Mouse (Mus musculus) CH12.LX (cell line): ENCODE measurements around the gene Ncoa7. TPM values are rescaled to one million over a fixed set of nuclear protein-coding genes. Genes with fewer than 3 reads are reported as not detected.

Source experiments
- DNase-seq: peaks from one replicate; pipeline ENCODE4 v3.0.0-alpha.2; 2013; ENCODE audit errors: extremely low read depth
- H3K27ac ChIP-seq: 2 replicates; pipeline ENCODE4 v1.5.1; 2012; ENCODE audit warnings: low read depth, mild to moderate bottlenecking, control low read depth, moderate library complexity; ENCODE audit not compliant: insufficient read depth
- H3K27me3 ChIP-seq: replicated peaks from 2 replicates; pipeline ENCODE3; 2012; ENCODE audit warnings: inconsistent platforms
- H3K36me3 ChIP-seq, 2 experiments: replicated peaks in 1 of 2; 2 replicates each; pipeline versions ENCODE3 to v1.6.1; 2012; ENCODE audit warnings: inconsistent platforms in 1 of 2, low read length in 1 of 2, mild to moderate bottlenecking in 1 of 2, mixed read lengths in 1 of 2, moderate library complexity in 1 of 2; ENCODE audit not compliant: control insufficient read depth in 1 of 2, insufficient read depth in 1 of 2
- H3K4me1 ChIP-seq, 2 experiments: 2 replicates each; pipeline ENCODE4 v1.6.1; 2012; ENCODE audit warnings: inconsistent platforms in 1 of 2, moderate library complexity in 1 of 2; ENCODE audit not compliant: insufficient read depth in 2 of 2, control insufficient read depth in 1 of 2
- H3K4me2 ChIP-seq: 2 replicates; pipeline ENCODE4 v1.6.1; 2012; ENCODE audit warnings: low read depth, mild to moderate bottlenecking, control low read depth; ENCODE audit not compliant: poor library complexity, insufficient read depth, severe bottlenecking
- H3K4me3 ChIP-seq, 3 experiments: fragments of 150-350 bp in 1 of 3; sonication (generic) in 1 of 3; replicated peaks in 1 of 3; 2 replicates each; pipeline versions ENCODE3 to v1.5.1; 2011 to 2012; ENCODE audit warnings: low read depth in 2 of 3, low read length in 2 of 3, mild to moderate bottlenecking in 2 of 3, moderate library complexity in 2 of 3, control low read depth in 1 of 3, improper control_type of control experiment in 1 of 3, inconsistent platforms in 1 of 3, mixed read lengths in 1 of 3; ENCODE audit not compliant: poor library complexity in 1 of 3
- H3K79me2 ChIP-seq: replicated peaks from 2 replicates; pipeline ENCODE4 v1.6.1; 2012; ENCODE audit warnings: mild to moderate bottlenecking, moderate library complexity; ENCODE audit not compliant: control insufficient read depth, poor library complexity, insufficient read depth, severe bottlenecking; ENCODE audit errors: extremely low read depth
- H3K9ac ChIP-seq: 2 replicates; pipeline ENCODE4 v1.6.1; 2012; ENCODE audit warnings: low read depth, mild to moderate bottlenecking, control low read depth, moderate library complexity; ENCODE audit not compliant: insufficient read depth
- H3K9me3 ChIP-seq: replicated peaks from 2 replicates; pipeline ENCODE3; 2012; ENCODE audit warnings: low read length, inconsistent platforms, mixed read lengths
- CHD1 ChIP-seq: IDR thresholded peaks from 2 replicates; pipeline ENCODE4 v1.6.1; 2012; ENCODE audit warnings: low read depth, low read length, improper control_type of control experiment, inconsistent platforms
- CHD2 ChIP-seq: IDR thresholded peaks from 2 replicates; pipeline ENCODE4 v1.6.1; 2011; ENCODE audit warnings: low read length, improper control_type of control experiment
- CTCF ChIP-seq, 2 experiments: IDR thresholded peaks in 1 of 2; conservative IDR thresholded peaks in 1 of 2; 2 replicates each; pipeline ENCODE4 v1.5.1; 2011 to 2012; ENCODE audit warnings: low read depth in 2 of 2, low read length in 2 of 2, improper control_type of control experiment in 1 of 2, inconsistent platforms in 1 of 2, mild to moderate bottlenecking in 1 of 2, moderate library complexity in 1 of 2
- E2F4 ChIP-seq: IDR thresholded peaks from 2 replicates; pipeline ENCODE4 v1.6.1; 2011; ENCODE audit warnings: low read depth, low read length, improper control_type of control experiment; ENCODE audit not compliant: insufficient replicate concordance
- HCFC1 ChIP-seq: IDR thresholded peaks from 2 replicates; pipeline ENCODE4 v1.6.1; 2012; ENCODE audit warnings: low read depth, mild to moderate bottlenecking, inconsistent platforms, low read length, improper control_type of control experiment
- JUN ChIP-seq: IDR thresholded peaks from 2 replicates; pipeline ENCODE4 v1.6.1; 2011; ENCODE audit warnings: low read depth, mild to moderate bottlenecking, low read length, improper control_type of control experiment, moderate library complexity; ENCODE audit not compliant: insufficient read depth
- JUND ChIP-seq: conservative IDR thresholded peaks from 2 replicates; pipeline ENCODE4 v1.6.1; 2011; ENCODE audit warnings: low read depth, low read length, improper control_type of control experiment
- MAFK ChIP-seq: IDR thresholded peaks from 2 replicates; pipeline ENCODE4 v1.6.1; 2011; ENCODE audit warnings: low read length, improper control_type of control experiment; ENCODE audit not compliant: insufficient replicate concordance
- MAZ ChIP-seq: IDR thresholded peaks from 2 replicates; pipeline ENCODE4 v1.6.1; 2012; ENCODE audit warnings: low read depth, mild to moderate bottlenecking, inconsistent platforms, low read length, improper control_type of control experiment, moderate library complexity
- MXI1 ChIP-seq: IDR thresholded peaks from 2 replicates; pipeline ENCODE4 v1.6.1; 2011; ENCODE audit warnings: mild to moderate bottlenecking, low read depth, low read length, improper control_type of control experiment
- NRF1 ChIP-seq: IDR thresholded peaks from 2 replicates; pipeline ENCODE4 v1.6.1; 2014; ENCODE audit warnings: low read depth, mild to moderate bottlenecking, inconsistent platforms, low read length, improper control_type of control experiment, moderate library complexity
- POLR2AphosphoS2 ChIP-seq: IDR thresholded peaks from 2 replicates; pipeline ENCODE4 v1.6.1; 2011; ENCODE audit warnings: low read depth, low read length, improper control_type of control experiment
- RAD21 ChIP-seq: IDR thresholded peaks from 2 replicates; pipeline ENCODE4 v1.6.1; 2011; ENCODE audit warnings: low read depth, mild to moderate bottlenecking, low read length, improper control_type of control experiment, moderate library complexity
- RCOR1 ChIP-seq: conservative IDR thresholded peaks from 2 replicates; pipeline ENCODE4 v1.6.1; 2012; ENCODE audit warnings: low read depth, mild to moderate bottlenecking, inconsistent platforms, low read length, improper control_type of control experiment
- SMC3 ChIP-seq: IDR thresholded peaks from 2 replicates; pipeline ENCODE4 v1.6.1; 2011; ENCODE audit warnings: low read depth, low read length, improper control_type of control experiment
- TCF12 ChIP-seq: IDR thresholded peaks from 2 replicates; pipeline ENCODE4 v1.6.1; 2014; ENCODE audit warnings: low read depth, mild to moderate bottlenecking, inconsistent platforms, low read length, improper control_type of control experiment
- UBTF ChIP-seq: IDR thresholded peaks from 2 replicates; pipeline ENCODE4 v1.6.1; 2012; ENCODE audit warnings: low read depth, mild to moderate bottlenecking, inconsistent platforms, low read length, improper control_type of control experiment, moderate library complexity
- USF1 ChIP-seq: IDR thresholded peaks from 2 replicates; pipeline ENCODE4 v1.6.1; 2014; ENCODE audit warnings: low read depth, mild to moderate bottlenecking, inconsistent platforms, low read length, improper control_type of control experiment
- ZKSCAN1 ChIP-seq: IDR thresholded peaks from 2 replicates; pipeline ENCODE4 v1.6.1; 2012; ENCODE audit warnings: low read depth, inconsistent platforms, low read length, improper control_type of control experiment, borderline replicate concordance
- ZNF384 ChIP-seq: IDR thresholded peaks from 2 replicates; pipeline ENCODE4 v1.6.1; 2012; ENCODE audit warnings: low read depth, low read length, improper control_type of control experiment, inconsistent platforms
- dilution Hi-C: fragments of 300-500 bp; cut with MboI; formaldehyde crosslinking; loops from 2 replicates; pipeline ENCODE4 v1.14.3; 2020; ENCODE audit warnings: low sequenced_read_pairs; ENCODE audit not compliant: extremely low pct_unique_long_range_greater_than_20kb, extremely low pct_ligation_motif_present
- in situ Hi-C: fragments of 300-500 bp; cut with MboI; formaldehyde crosslinking; loops from 3 replicates; pipeline ENCODE4 v1.14.3; 2019; ENCODE audit warnings: low sequenced_read_pairs, low pct_ligation_motif_present, low pct_unique_long_range_greater_than_20kb, mixed read lengths
- polyA plus RNA-seq: library from polyadenylated mRNA; unstranded; fragments of >175 nt; gene quantifications from 2 replicates; pipeline ENCODE4 v1.2.1, GENCODE M21; 2012; ENCODE audit warnings: low read depth; ENCODE audit not compliant: insufficient read length
- total RNA-seq, 2 experiments: library from RNA; depleted of rRNA; stranded (reverse); fragments of 300-350 nt in 1 of 2; fragments of >200 nt in 1 of 2; gene quantifications; 2 replicates each; pipeline ENCODE4 v1.2.3; 2012 to 2014

Gene Ncoa7
- total and polyA plus RNA-seq, 3 experiments, result 4.7 to 9.2 (median 7.0) TPM

DNA sequence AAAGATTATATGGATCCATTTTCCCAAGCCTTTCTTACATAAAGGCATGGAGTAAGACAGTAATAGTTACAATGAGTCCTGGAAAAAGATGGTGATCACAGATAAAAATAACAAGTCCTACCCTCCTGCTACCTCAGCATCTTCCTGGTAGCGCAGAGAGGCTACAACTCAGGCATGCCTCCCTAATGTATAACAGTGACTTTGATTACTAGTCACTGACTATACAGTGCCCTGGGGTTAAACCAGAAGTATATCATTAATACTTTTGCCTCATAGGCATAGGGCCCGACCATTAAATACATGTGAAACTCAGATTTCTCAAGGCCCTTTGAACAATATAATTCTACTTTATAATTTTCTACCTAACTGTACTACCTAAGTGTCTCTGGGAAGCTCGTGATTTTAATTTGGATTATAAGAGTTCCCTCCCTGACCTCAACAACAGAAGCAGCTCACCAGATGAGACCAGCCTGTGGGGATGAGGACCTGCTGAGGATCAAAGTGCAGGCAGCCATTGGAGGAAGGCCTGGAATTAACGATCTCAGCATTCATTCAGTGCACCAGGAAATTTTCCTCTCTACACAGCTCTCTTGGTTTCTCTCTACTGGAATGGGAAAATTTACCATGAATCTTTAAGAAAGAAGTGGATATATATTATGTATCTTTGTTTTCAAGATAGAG lies 40.7 kb downstream of the Ncoa7 start:
- Histone ChIP-seq H3K4me2 (no peak overlapping the region), H3K27ac (no peak overlapping the region), H3K27me3 (no peaks in the 10 kb centered on the region), H3K4me3 (no peak overlapping the region), H3K4me1 (no peaks in the 10 kb centered on the region), H3K79me2 (no peaks in the 10 kb centered on the region), H3K36me3 (peaks cover 0 to 8% of the 10 kb centered on the region in 2 experiments), H3K9me3 (no peaks in the 10 kb centered on the region), H3K9ac (no peak overlapping the region)
- no peak for TF ChIP-seq ZNF384
- no peak for TF ChIP-seq TCF12
- no peak for TF ChIP-seq POLR2AphosphoS2
- TF ChIP-seq JUND, result no peak
- TF ChIP-seq JUN, result no peak
- no peak for TF ChIP-seq NRF1
- TF ChIP-seq RAD21, result no peak
- no peak for TF ChIP-seq CTCF (conservative IDR thresholded peaks at IDR 0.05 in 1 of 2, IDR thresholded peaks at IDR 0.05 in 1 of 2; ENCODE audit: low read depth in 2 of 2, low read length in 2 of 2)
- no peak for TF ChIP-seq RCOR1
- no peak for TF ChIP-seq MAZ
- TF ChIP-seq ZKSCAN1, result no peak
- TF ChIP-seq MAFK, result no peak
- no peak for TF ChIP-seq SMC3
- no peak for TF ChIP-seq UBTF
- TF ChIP-seq MXI1, result no peak
- TF ChIP-seq HCFC1, result no peak
- TF ChIP-seq CHD2, result no peak
- no peak for TF ChIP-seq E2F4
- no peak for TF ChIP-seq USF1
- TF ChIP-seq CHD1, result no peak
- in situ Hi-C loops (no loop called here), dilution Hi-C loops (no loop called here)
- DNase-seq, result no peak
